Mouse (Mus musculus) brain, embryonic 14.5 days (tissue): ENCODE data around the gene Tenm4. TPM values are rescaled to one million over a fixed set of nuclear protein-coding genes. Genes with fewer than 3 reads are reported as not detected.

Experiments used
- DNase-seq: peaks from one replicate; pipeline ENCODE4 v3.0.0-alpha.2; 2011; ENCODE audit warnings: low read depth
- CTCF ChIP-seq: fragments of 200-500 bp; IDR thresholded peaks from 2 replicates; pipeline ENCODE4 v1.5.1; 2012; ENCODE audit warnings: inconsistent platforms, mild to moderate bottlenecking, moderate library complexity, borderline replicate concordance; ENCODE audit not compliant: insufficient read depth, insufficient read length; ENCODE audit errors: extremely low read depth
- POLR2A ChIP-seq: fragments of 200-500 bp; IDR thresholded peaks from 2 replicates; pipeline ENCODE4 v1.6.1; 2012; ENCODE audit warnings: mild to moderate bottlenecking, inconsistent platforms, borderline replicate concordance; ENCODE audit not compliant: poor library complexity, insufficient read depth, insufficient read length, severe bottlenecking; ENCODE audit errors: extremely low read depth
- polyA plus RNA-seq: library from polyadenylated mRNA; depleted of rRNA; stranded (reverse); fragments of >200 nt; gene quantifications from 2 replicates; pipeline ENCODE4 v1.2.3, GENCODE M21; 2012

Tenm4 gene
- polyA plus RNA-seq, 1 experiment = 31.2 TPM

DNA sequence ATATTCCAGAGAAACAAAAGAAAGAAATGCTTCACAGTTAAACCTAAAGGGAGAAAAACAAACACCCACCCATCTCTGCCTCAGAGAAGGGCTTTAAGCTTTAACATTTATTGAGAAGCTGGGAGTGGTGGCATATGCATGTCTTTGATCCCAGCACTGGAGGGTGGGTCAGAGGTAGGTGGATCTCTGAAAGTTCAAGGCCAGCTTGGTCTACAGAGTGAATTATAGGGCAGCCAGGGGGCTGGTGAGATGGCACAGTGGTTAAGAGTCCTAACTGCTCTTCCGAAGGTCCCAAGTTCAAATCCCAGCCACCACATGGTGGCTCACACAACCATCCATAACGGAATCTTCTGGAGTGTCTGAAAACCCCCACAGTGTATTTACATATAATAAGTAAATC, 581.7 kb downstream of the Tenm4 start:
- TF ChIP-seq CTCF = no peak
- no peak for TF ChIP-seq POLR2A
- no peak for DNase-seq

DNA sequence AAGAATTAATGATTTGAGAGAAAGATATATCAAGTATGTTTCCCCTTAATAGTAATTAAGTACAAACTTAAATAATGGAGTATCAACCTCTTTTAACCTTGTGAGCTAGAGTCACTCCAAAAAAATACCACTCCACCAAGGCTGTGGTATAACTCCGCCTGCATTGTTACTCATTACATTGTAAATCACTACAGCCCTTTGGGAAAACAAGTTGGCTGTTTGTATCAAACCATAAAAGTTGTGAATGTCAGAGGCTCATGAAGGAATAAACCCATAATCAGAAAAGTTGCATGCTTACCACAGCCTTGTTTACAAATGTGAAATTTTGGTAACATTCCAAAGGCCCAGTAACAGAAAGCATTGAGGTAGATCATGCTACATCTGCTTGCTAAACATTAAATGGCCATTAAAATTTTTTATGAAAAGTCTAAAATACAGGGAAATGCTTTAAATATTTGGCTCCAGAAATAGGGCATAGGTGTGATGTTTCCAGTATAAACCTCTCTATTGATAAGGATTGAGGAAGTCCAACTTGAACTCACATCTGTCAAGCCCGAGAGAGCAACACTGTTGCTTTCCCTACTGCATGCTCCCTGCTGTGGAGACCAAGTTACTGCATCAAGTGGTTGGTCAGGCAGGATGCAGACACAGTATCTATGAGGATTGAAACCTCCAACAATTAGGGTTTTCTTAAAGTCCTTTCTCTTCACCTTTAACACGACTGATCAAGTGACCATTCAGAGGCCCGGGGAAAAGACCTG, 582.5 kb downstream of the Tenm4 start:
- TF ChIP-seq CTCF (no peak), POLR2A (no peak)

DNA sequence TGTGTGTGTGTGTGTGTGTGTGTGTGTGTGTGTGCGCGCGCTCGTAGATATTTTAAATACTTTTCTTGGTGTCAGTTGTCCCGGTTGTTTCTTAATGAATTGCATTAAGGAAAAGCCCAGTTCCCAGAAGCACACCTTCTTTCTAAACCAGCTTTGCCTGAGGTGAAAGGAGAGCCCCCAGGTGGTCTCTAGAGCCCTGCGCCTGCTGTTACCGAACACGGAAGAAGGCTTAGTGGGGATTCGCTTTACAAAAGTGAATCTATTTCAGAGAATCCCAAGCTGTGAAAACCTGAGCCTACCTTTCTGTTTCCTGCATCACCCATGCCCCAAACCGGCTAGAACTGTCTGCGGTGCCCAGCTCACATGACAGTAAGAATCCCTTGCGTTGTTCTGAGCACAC, 583.1 kb downstream of the Tenm4 start:
- peak; percentile 29 for DNase-seq
- TF ChIP-seq POLR2A = no peak
- no peak for TF ChIP-seq CTCF

More for the DNA sequence above, 582.5 kb downstream of the Tenm4 start:
- no peak for DNase-seq

DNA sequence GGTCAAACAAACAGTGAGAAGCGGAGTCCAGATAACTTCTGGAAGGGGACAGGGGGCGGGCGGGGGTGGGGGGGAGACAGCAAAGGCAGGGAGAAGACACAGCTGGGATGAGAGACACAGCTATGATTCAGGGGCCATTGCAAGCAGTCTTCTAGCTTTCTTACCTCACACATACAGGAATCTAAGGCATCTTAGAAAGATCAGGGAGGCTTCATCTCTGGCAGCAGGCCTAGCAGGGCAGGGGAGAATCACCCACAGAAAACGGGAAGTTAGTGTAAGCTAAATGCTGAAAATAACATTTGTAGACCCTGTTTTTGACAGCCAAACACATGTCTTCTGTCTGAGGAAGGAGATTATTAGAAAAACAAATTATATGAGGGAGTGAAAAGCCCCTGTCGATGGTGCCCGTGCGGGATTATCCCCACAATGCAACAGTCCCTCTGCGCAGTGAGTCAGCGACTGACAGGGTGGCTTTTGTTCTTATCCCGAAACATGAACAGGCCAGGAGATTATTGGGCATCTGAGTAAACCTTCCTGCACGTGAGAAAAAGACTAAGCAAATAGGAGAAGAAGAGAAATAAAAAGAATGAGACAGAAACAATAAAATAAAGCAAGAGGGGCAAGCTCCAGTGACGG, 584.5 kb downstream of the Tenm4 start:
- peak; percentile 64 for DNase-seq
- no peak for TF ChIP-seq POLR2A
- no peak for TF ChIP-seq CTCF

DNA sequence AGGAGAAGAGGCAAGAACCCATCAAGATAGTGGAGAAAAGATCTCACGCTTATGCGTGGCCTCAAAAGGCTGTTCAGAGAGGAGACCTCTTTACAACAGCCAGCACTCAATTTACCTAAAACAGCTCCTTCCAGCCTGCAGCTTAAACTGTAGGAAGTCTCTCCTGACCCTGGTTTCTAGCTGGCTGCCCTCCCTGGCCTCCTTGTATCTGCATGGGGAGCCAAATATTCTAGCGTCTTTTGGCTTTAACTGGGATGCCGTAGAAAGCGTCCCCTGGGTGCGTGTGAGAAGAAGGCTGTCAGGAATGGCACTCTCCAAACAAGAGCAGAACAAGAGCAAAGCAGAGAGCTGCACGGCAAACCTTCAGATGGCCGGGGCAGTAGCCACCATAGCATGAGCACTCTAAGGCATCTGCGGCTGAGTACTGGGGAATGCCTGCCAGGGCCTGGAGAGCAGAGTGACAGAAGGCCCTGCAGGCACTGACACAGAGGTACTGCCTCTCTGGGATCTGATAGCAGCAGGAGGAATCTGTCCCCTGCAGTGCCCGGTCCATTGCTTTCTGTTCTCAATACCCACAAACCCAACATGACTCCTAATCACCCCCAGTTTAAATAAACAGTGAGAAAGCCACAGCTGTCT, 585.2 kb downstream of the Tenm4 start:
- TF ChIP-seq CTCF (no peak), POLR2A (no peak)
- DNase-seq = peak; percentile 60

DNA sequence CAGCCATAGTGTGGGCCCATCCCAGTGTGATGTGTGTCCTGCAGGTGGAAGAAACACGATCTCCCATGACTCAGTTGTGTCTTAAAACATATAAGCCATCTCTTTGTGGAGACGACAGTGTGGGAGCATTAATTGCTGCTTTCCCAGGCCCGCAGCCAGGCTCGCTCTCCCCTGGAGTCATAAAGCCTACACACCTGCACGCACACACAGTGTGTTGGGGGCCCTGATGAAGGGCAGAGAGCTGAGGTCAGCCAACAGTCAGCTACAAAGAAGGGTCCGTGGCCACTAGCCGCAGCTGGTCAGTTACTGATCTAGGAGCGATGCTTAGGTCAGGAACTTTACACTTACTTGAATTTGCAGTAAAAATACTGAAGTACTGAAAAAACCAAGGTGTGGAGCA, 586.0 kb downstream of the Tenm4 start:
- TF ChIP-seq POLR2A (no peak), CTCF (no peak)
- DNase-seq = no peak

DNA sequence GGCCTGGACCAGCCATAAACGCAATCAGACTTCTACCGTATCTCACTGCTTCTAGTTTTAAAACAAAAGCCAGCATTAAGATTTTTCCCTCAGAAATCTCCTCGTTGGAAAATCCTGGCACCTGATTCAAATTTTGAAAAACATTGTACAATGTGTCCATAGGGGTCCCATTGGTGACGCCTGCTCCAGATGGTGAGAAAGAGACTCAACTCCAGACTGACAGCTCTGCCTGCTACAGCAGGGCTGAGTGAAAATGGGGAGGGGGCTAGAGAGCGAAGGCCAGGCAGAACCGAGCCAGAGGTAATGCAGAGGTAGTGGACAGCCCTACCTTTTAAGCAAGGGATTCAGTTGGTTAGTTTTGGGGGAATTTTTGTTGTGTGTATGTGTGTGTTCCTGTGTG, 589.2 kb downstream of the Tenm4 start:
- TF ChIP-seq CTCF = no peak
- no peak for TF ChIP-seq POLR2A
- DNase-seq = peak; percentile 73

DNA sequence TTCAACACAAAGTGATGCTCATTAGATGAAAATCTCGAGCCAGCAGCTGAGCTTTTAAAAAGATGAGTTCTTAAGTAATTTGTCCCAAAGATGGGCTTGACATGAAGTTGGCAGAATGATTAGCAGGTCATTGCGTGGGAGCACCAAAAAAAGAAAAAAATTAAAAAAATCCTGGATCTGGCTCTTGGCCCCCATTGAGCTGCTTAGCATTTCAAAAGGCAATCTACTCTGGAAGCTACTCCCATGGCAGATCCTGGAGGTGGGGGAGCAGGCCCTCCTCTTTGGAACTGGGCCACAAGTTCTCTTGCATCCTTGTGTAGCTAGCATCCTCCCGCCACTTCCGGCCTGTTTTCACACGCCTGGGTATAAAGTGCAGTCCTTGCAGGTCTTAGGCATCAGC, 590.1 kb downstream of the Tenm4 start:
- peak; percentile 93 for DNase-seq
- TF ChIP-seq POLR2A (no peak), CTCF (no peak)

DNA sequence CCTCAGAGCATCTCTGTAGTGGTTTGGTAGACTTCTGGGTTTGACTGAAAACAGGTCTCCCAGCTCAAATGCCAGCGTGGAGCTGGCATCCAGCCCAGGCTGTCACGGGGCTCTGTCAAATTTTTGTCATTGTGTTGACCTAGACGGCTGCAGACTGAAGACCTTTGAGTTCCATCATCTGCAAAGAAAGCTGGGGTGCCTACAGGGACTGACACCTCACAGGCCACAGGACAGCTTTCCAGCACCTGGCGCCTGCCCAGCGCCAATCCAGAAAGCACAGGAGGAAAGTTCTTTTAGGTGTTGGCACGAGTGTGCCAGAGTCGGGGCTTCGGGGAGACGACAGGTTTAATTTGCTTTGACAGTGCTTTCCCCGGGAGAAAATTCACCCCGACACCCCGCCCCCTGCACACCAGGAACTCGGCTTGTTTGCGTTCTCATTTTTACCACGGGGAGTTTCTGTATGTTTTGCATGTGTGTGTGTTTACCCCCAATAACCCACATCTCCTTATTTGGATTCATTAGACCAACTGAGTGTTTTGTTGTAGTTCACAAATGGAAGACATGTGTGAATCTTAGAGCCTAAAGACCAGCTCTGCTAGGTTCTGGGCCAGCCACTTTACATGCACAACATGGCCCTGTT, 594.4 kb downstream of the Tenm4 start:
- peak; percentile 88 for DNase-seq
- TF ChIP-seq CTCF (no peak), POLR2A (no peak)

DNA sequence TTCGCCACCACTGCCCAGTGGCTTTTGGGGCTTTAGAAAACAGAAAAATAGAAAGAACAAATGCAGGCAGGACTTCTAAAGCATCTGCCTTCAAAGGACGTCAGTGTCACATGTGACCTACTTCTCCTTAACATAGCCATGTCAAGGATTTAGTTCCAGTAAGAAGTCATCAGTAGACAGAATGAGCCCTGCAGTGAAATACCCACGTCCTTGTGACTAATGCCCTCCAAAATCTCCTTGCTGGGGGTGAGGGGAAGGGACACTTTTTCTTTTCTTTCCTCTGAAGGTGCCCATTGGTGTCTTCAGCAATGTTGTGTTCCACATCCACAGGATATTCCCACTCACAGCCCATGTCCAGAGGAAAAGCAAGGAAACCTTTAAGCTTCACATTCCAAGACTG, 596.0 kb downstream of the Tenm4 start:
- no peak for DNase-seq
- TF ChIP-seq CTCF = no peak
- no peak for TF ChIP-seq POLR2A

DNA sequence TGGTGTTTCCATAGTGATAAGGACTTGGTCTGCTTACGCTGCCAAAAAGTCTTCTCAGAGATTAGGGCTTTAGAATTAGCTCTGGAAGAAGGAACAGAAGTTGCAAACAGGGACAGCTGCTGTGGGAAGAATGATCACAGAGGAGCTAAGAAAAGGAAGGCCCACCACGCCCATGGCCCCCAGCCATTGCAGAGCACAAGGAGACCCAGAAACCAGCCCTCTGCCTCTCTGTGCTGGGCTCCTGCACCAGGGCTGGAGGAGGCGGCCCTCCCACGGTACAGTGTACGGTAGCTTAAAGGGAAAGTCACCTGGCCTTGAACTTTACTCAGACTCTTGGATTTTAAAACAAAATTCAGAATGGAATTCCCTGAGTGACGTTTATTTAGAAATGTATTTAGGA, 597.7 kb downstream of the Tenm4 start:
- TF ChIP-seq POLR2A (no peak), CTCF (no peak)
- no peak for DNase-seq
